Mouse (Mus musculus): ENCODE results near the gene Cenpc1. TPM values are rescaled to one million over a fixed set of nuclear protein-coding genes. Genes with fewer than 3 reads are reported as not detected.

Gene Cenpc1
- polyA plus RNA-seq, 1 experiment from 2014 or later: 34.9 TPM

- Histone ChIP-seq H3K9me3 (ENCODE audit: control insufficient read depth, low read length) (no peaks in the 10 kb centered on the region), H3K27me3 (ENCODE audit: control insufficient read depth, insufficient read depth, low read length) (no peaks in the 10 kb centered on the region), H3K4me2 (replicated peaks) (no peak overlapping the region), H3K9ac (no peak overlapping the region), H3K27ac (no peak overlapping the region), H3K4me1 (replicated peaks; ENCODE audit: control insufficient read depth, insufficient read depth, low read length) (no peaks in the 10 kb centered on the region), H3K36me3 (replicated peaks; ENCODE audit: control insufficient read depth, insufficient read depth) (no peaks in the 10 kb centered on the region), H3K4me3 (replicated peaks; ENCODE audit: low read length) (no peak overlapping the region)
- ATAC-seq (ENCODE audit: low FRiP score) (no peak), DNase-seq (ENCODE audit: low spot score) (no peak)
- WGBS: 86% methylated on average over 6 of the region's 6 CpGs
Measured at GRCm38 (mm10) chr5:86086751-86087150, 21.4 kb upstream of the Cenpc1 start.

GRCm38 (mm10) chr5:86084979-86085378 lies 19.6 kb upstream of the Cenpc1 start:
- DNase-seq (ENCODE audit: low spot score) (no peak), ATAC-seq (ENCODE audit: low FRiP score) (no peak)
- H3K4me2 ChIP-seq (replicated peaks): no peak overlapping the region
- no peaks in the 10 kb centered on the region for H3K4me1 ChIP-seq (replicated peaks; ENCODE audit: control insufficient read depth, insufficient read depth, low read length)
- H3K27ac ChIP-seq: no peak overlapping the region
- no peaks in the 10 kb centered on the region for H3K9me3 ChIP-seq (ENCODE audit: control insufficient read depth, low read length)
- no peaks in the 10 kb centered on the region for H3K36me3 ChIP-seq (replicated peaks; ENCODE audit: control insufficient read depth, insufficient read depth)
- no peak overlapping the region for H3K9ac ChIP-seq
- H3K4me3 ChIP-seq (replicated peaks; ENCODE audit: low read length): no peak overlapping the region
- WGBS: 76% methylated on average over 7 of the region's 7 CpGs
- H3K27me3 ChIP-seq (ENCODE audit: control insufficient read depth, insufficient read depth, low read length): no peaks in the 10 kb centered on the region

- Histone ChIP-seq H3K36me3 (replicated peaks; ENCODE audit: control insufficient read depth, insufficient read depth) (no peaks in the 10 kb centered on the region), H3K4me2 (replicated peaks) (no peak overlapping the region), H3K27ac (no peak overlapping the region), H3K4me3 (replicated peaks; ENCODE audit: low read length) (no peak overlapping the region), H3K27me3 (ENCODE audit: control insufficient read depth, insufficient read depth, low read length) (no peaks in the 10 kb centered on the region), H3K4me1 (replicated peaks; ENCODE audit: control insufficient read depth, insufficient read depth, low read length) (no peaks in the 10 kb centered on the region), H3K9ac (no peak overlapping the region), H3K9me3 (ENCODE audit: control insufficient read depth, low read length) (no peaks in the 10 kb centered on the region)
- no peak for ATAC-seq (ENCODE audit: low FRiP score)
- DNase-seq (ENCODE audit: low spot score): no peak
- 89% methylated on average over 6 of the region's 6 CpGs for WGBS
Measured at GRCm38 (mm10) chr5:86083987-86084386, 18.6 kb upstream of the Cenpc1 start.

- no peaks in the 10 kb centered on the region for H3K9me3 ChIP-seq (ENCODE audit: control insufficient read depth, low read length)
- H3K4me3 ChIP-seq (replicated peaks; ENCODE audit: low read length): no peak overlapping the region
- H3K4me2 ChIP-seq (replicated peaks): no peak overlapping the region
- H3K9ac ChIP-seq: no peak overlapping the region
- no peak overlapping the region for H3K27ac ChIP-seq
- ATAC-seq (ENCODE audit: low FRiP score) (no peak), DNase-seq (ENCODE audit: low spot score) (no peak)
- no peaks in the 10 kb centered on the region for H3K36me3 ChIP-seq (replicated peaks; ENCODE audit: control insufficient read depth, insufficient read depth)
- no peaks in the 10 kb centered on the region for H3K4me1 ChIP-seq (replicated peaks; ENCODE audit: control insufficient read depth, insufficient read depth, low read length)
- no peaks in the 10 kb centered on the region for H3K27me3 ChIP-seq (ENCODE audit: control insufficient read depth, insufficient read depth, low read length)
- WGBS: 86% methylated on average over 3 of the region's 3 CpGs
Measured at GRCm38 (mm10) chr5:86078720-86079334, 13.4 kb upstream of the Cenpc1 start.

GRCm38 (mm10) chr5:86072756-86073386 lies 7.5 kb upstream of the Cenpc1 start:
- Histone ChIP-seq H3K9me3 (ENCODE audit: control insufficient read depth, low read length) (no peaks in the 10 kb centered on the region), H3K4me2 (replicated peaks) (no peak overlapping the region), H3K36me3 (replicated peaks; ENCODE audit: control insufficient read depth, insufficient read depth) (no peaks in the 10 kb centered on the region), H3K4me1 (replicated peaks; ENCODE audit: control insufficient read depth, insufficient read depth, low read length) (no peaks in the 10 kb centered on the region), H3K27ac (no peak overlapping the region), H3K27me3 (ENCODE audit: control insufficient read depth, insufficient read depth, low read length) (no peaks in the 10 kb centered on the region), H3K9ac (no peak overlapping the region), H3K4me3 (replicated peaks; ENCODE audit: low read length) (no peak overlapping the region)
- WGBS: 87% methylated on average over 4 of the region's 4 CpGs
- ATAC-seq (ENCODE audit: low FRiP score) (no peak), DNase-seq (ENCODE audit: low spot score) (no peak)

GRCm38 (mm10) chr5:86071538-86071937 lies 6.2 kb upstream of the Cenpc1 start, which contains the start of gene Stap1:
Gene Stap1, plus strand, starts transcription at chr5:86071746.
- 85% methylated on average over 7 of the region's 7 CpGs for WGBS
- no peak within 1 kb of the TSS for H3K9ac ChIP-seq
- H3K4me1 ChIP-seq (replicated peaks; ENCODE audit: control insufficient read depth, insufficient read depth, low read length): no peaks in the 10 kb centered on the region
- no peaks in the 10 kb centered on the region for H3K9me3 ChIP-seq (ENCODE audit: control insufficient read depth, low read length)
- H3K4me2 ChIP-seq (replicated peaks): no peak within 1 kb of the TSS
- H3K4me3 ChIP-seq (replicated peaks; ENCODE audit: low read length): no peak within 1 kb of the TSS
- H3K27ac ChIP-seq: no peak within 1 kb of the TSS
- no peaks in the 10 kb centered on the region for H3K36me3 ChIP-seq (replicated peaks; ENCODE audit: control insufficient read depth, insufficient read depth)
- no peak for DNase-seq (ENCODE audit: low spot score)
- H3K27me3 ChIP-seq (ENCODE audit: control insufficient read depth, insufficient read depth, low read length): no peaks in the 10 kb centered on the region
- no peak for ATAC-seq (ENCODE audit: low FRiP score)

GRCm38 (mm10) chr5:86069121-86069520 lies 3.7 kb upstream of the Cenpc1 start:
- peaks cover 5% of the 10 kb centered on the region for H3K4me1 ChIP-seq (replicated peaks; ENCODE audit: control insufficient read depth, insufficient read depth, low read length)
- no peak for ATAC-seq (ENCODE audit: low FRiP score)
- H3K9me3 ChIP-seq (ENCODE audit: control insufficient read depth, low read length): no peaks in the 10 kb centered on the region
- no peak for DNase-seq (ENCODE audit: low spot score)
- no peak overlapping the region for H3K9ac ChIP-seq
- H3K4me2 ChIP-seq (replicated peaks): no peak overlapping the region
- H3K36me3 ChIP-seq (replicated peaks; ENCODE audit: control insufficient read depth, insufficient read depth): no peaks in the 10 kb centered on the region
- 82% methylated on average over 6 of the region's 6 CpGs for WGBS
- no peaks in the 10 kb centered on the region for H3K27me3 ChIP-seq (ENCODE audit: control insufficient read depth, insufficient read depth, low read length)
- H3K4me3 ChIP-seq (replicated peaks; ENCODE audit: low read length): no peak overlapping the region
- no peak overlapping the region for H3K27ac ChIP-seq

GRCm38 (mm10) chr5:86068451-86068850 lies 3.1 kb upstream of the Cenpc1 start:
- ATAC-seq (ENCODE audit: low FRiP score) (no peak), DNase-seq (ENCODE audit: low spot score) (no peak)
- whole genome bisulfite sequencing: 87% methylated on average over 3 of the region's 3 CpGs
- no peak overlapping the region for H3K4me2 ChIP-seq (replicated peaks)
- no peaks in the 10 kb centered on the region for H3K27me3 ChIP-seq (ENCODE audit: control insufficient read depth, insufficient read depth, low read length)
- peaks cover 11% of the 10 kb centered on the region for H3K4me1 ChIP-seq (replicated peaks; ENCODE audit: control insufficient read depth, insufficient read depth, low read length)
- no peaks in the 10 kb centered on the region for H3K9me3 ChIP-seq (ENCODE audit: control insufficient read depth, low read length)
- no peak overlapping the region for H3K9ac ChIP-seq
- H3K36me3 ChIP-seq (replicated peaks; ENCODE audit: control insufficient read depth, insufficient read depth): no peaks in the 10 kb centered on the region
- no peak overlapping the region for H3K4me3 ChIP-seq (replicated peaks; ENCODE audit: low read length)
- H3K27ac ChIP-seq: no peak overlapping the region

GRCm38 (mm10) chr5:86066551-86066929 lies 1.2 kb upstream of the Cenpc1 start:
- peak overlapping the region; percentile 51 for H3K4me2 ChIP-seq (replicated peaks)
- 1% methylated on average over 17 of the region's 17 CpGs for WGBS

More at GRCm38 (mm10) chr5:86066551-86066929, 1.2 kb upstream of the Cenpc1 start:
- Histone ChIP-seq H3K36me3 (replicated peaks; ENCODE audit: control insufficient read depth, insufficient read depth) (no peaks in the 10 kb centered on the region), H3K4me1 (replicated peaks; ENCODE audit: control insufficient read depth, insufficient read depth, low read length) (peaks cover 12% of the 10 kb centered on the region), H3K27ac (no peak overlapping the region), H3K9me3 (ENCODE audit: control insufficient read depth, low read length) (no peaks in the 10 kb centered on the region), H3K4me3 (replicated peaks; ENCODE audit: low read length) (peak overlapping the region; percentile 60), H3K27me3 (ENCODE audit: control insufficient read depth, insufficient read depth, low read length) (no peaks in the 10 kb centered on the region), H3K9ac (peak overlapping the region; percentile 30)
- ATAC-seq (ENCODE audit: low FRiP score) (peak; percentile 47; the same call in 1 of the 2 replicates), DNase-seq (ENCODE audit: low spot score) (peak; percentile 90)
